Mouse (Mus musculus) bone marrow, adult 2 months (tissue): ENCODE measurements around the gene Zfp286.

ENCODE experiments used
- CTCF ChIP-seq: fragments of 200-500 bp; IDR thresholded peaks from 2 replicates; pipeline ENCODE4 v1.5.1; 2011; ENCODE audit warnings: low read length, control low read depth; ENCODE audit not compliant: control insufficient read depth, insufficient read depth
- POLR2A ChIP-seq: fragments of 200-500 bp; IDR thresholded peaks from 2 replicates; pipeline ENCODE4 v1.6.1; 2011; ENCODE audit warnings: low read depth, mild to moderate bottlenecking, control low read depth, low read length, borderline replicate concordance; ENCODE audit not compliant: control insufficient read depth

DNA sequence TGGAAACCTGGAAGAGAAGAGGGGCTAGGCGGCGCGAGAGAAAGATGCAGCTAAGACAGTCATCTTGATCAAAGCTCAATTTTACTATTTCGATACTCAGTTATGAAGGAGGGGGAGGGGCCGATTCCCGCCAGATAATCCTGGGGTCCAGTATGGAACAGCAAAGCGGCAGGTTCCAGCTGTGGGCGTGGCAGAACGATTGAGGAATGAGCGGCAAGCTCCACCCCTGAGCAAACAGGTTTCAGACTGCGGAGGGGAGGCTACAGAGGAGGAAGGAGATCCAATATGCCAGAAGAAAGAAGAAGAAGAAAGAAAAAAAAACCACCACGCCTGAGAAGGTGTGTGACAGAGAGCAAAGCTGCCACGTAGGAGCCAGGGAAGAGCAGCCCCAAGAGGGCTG, 14.9 kb upstream of the Zfp286 start:
- TF ChIP-seq CTCF (no peak), POLR2A (no peak)
